In genomic region chr14:20702096-20702740, GRCm38 (mm10) we compare ENCODE assay signal across 8 mouse cellular contexts. TPM values are rescaled to one million over a fixed set of nuclear protein-coding genes. Genes with fewer than 3 reads are reported as not detected.
DNase-seq lines count a peak whose midpoint lies in the region; ATAC-seq and TF ChIP-seq lines count a peak whose summit lies in the region.

No protein-coding gene starts in this region.

- intact Hi-C loops in left cerebral cortex, postnatal 25 days (cut with DNase I) = no loop called here

- no peak for TF ChIP-seq CTCF in lung, postnatal 0 days (IDR thresholded peaks at IDR 0.05)
- TF ChIP-seq CTCF in small intestine, adult 2 months (IDR thresholded peaks at IDR 0.05; ENCODE audit: extremely low read depth, insufficient read length, insufficient replicate concordance, low read depth, low read length) = no peak

- peak; percentile 9 for ATAC-seq in lung, postnatal 0 days
- ATAC-seq in embryonic facial prominence, embryonic 14.5 days (ENCODE audit: low read depth) = peak; percentile 19
- peak; percentile 22; the same call in 1 of the 2 replicates for ATAC-seq in limb, embryonic 11.5 days (ENCODE audit: insufficient number of reproducible peaks, low FRiP score, low TSS enrichment, low read depth)

- H3K36me3 ChIP-seq in lung, postnatal 0 days (ENCODE audit: insufficient read depth, low read length) = no peaks in the 10 kb centered on the region
- H3K36me3 ChIP-seq in embryonic facial prominence, embryonic 14.5 days (ENCODE audit: control insufficient read depth, insufficient read depth, low read length) = peaks cover 31% of the 10 kb centered on the region
- peaks cover 8% of the 10 kb centered on the region; the same call in 1 of the 2 replicates for H3K36me3 ChIP-seq in limb, embryonic 11.5 days (ENCODE audit: control insufficient read depth, insufficient read depth, low read length)
- no peaks in the 10 kb centered on the region; the same call in 1 of the 2 replicates for H3K36me3 ChIP-seq in small intestine, adult 2 months (ENCODE audit: control insufficient read depth, insufficient read depth, low read length)

- H3K27ac ChIP-seq in lung, postnatal 0 days (ENCODE audit: low read length) = peak overlapping the region; percentile 68
- H3K27ac ChIP-seq in embryonic facial prominence, embryonic 14.5 days (replicated peaks; ENCODE audit: low read depth, low read length) = peak overlapping the region; percentile 89
- peak overlapping the region; percentile 87 for H3K27ac ChIP-seq in limb, embryonic 11.5 days (replicated peaks; ENCODE audit: low read depth, low read length)
- peak overlapping the region; percentile 72 for H3K27ac ChIP-seq in small intestine, adult 2 months (ENCODE audit: insufficient read depth, low read depth, low read length)

- DNase-seq in lung, postnatal 0 days (ENCODE audit: low spot score) = peak; percentile 70
- DNase-seq in lung, postnatal 10 days = no peak
- DNase-seq in embryonic facial prominence, embryonic 14.5 days (ENCODE audit: low spot score) = no peak
- DNase-seq in limb, embryonic 11.5 days (ENCODE audit: low spot score) = no peak
- no peak for DNase-seq in adrenal gland, adult 8-10 months
- no peak for DNase-seq in left cerebral cortex, postnatal 25 days (ENCODE audit: low spot score in 2 of 2)
- no peak for DNase-seq in ovary, postnatal 14 days (ENCODE audit: low spot score)

- TF ChIP-seq POLR2A in small intestine, adult 2 months (IDR thresholded peaks at IDR 0.05; ENCODE audit: low read depth, low read length) = no peak

- H3K4me2 ChIP-seq in lung, postnatal 0 days (replicated peaks; ENCODE audit: low read depth, low read length) = peak overlapping the region; percentile 57
- peak overlapping the region; percentile 75 for H3K4me2 ChIP-seq in embryonic facial prominence, embryonic 14.5 days (ENCODE audit: low read depth, low read length)
- H3K4me2 ChIP-seq in limb, embryonic 11.5 days (ENCODE audit: low read depth, severe bottlenecking) = peak overlapping the region; percentile 64

- peak; percentile 31; the same call in 1 of the 2 replicates for TF ChIP-seq EP300 in lung, postnatal 0 days (IDR thresholded peaks at IDR 0.05)

- H3K4me1 ChIP-seq in lung, postnatal 0 days (ENCODE audit: insufficient read depth, low read depth, low read length) = peaks cover 7% of the 10 kb centered on the region; the same call in 1 of the 2 replicates
- H3K4me1 ChIP-seq in embryonic facial prominence, embryonic 14.5 days (ENCODE audit: control insufficient read depth, insufficient read depth, low read length) = peaks cover 16% of the 10 kb centered on the region
- peaks cover 9% of the 10 kb centered on the region for H3K4me1 ChIP-seq in limb, embryonic 11.5 days (ENCODE audit: control insufficient read depth, insufficient read depth, low read length)
- H3K4me1 ChIP-seq in small intestine, adult 2 months (ENCODE audit: control insufficient read depth, insufficient read depth, insufficient read length, low read length) = 0 out of 2 replicates have a peak, but pooled peaks cover 2% of the 10 kb centered on the region

- no peaks in the 10 kb centered on the region for H3K9me3 ChIP-seq in lung, postnatal 0 days (ENCODE audit: low read length)
- no peaks in the 10 kb centered on the region for H3K9me3 ChIP-seq in embryonic facial prominence, embryonic 14.5 days (ENCODE audit: control insufficient read depth, low read length)
- H3K9me3 ChIP-seq in limb, embryonic 11.5 days (ENCODE audit: control insufficient read depth, low read length) = no peaks in the 10 kb centered on the region

- H3K4me3 ChIP-seq in lung, postnatal 0 days (ENCODE audit: low read depth, low read length) = peak overlapping the region; percentile 51
- H3K4me3 ChIP-seq in embryonic facial prominence, embryonic 14.5 days (ENCODE audit: low read depth, low read length) = peak overlapping the region; percentile 85
- peak overlapping the region; percentile 81 for H3K4me3 ChIP-seq in limb, embryonic 11.5 days (ENCODE audit: low read depth, low read length)
- H3K4me3 ChIP-seq in small intestine, adult 2 months (ENCODE audit: low read depth, low read length) = peak overlapping the region; percentile 96

- H3K27me3 ChIP-seq in lung, postnatal 0 days (replicated peaks; ENCODE audit: insufficient read depth, low read length) = no peaks in the 10 kb centered on the region
- no peaks in the 10 kb centered on the region for H3K27me3 ChIP-seq in embryonic facial prominence, embryonic 14.5 days (replicated peaks; ENCODE audit: control insufficient read depth, insufficient read depth, low read length)
- H3K27me3 ChIP-seq in limb, embryonic 11.5 days (ENCODE audit: control insufficient read depth, insufficient read depth, low read length) = no peaks in the 10 kb centered on the region
- no peaks in the 10 kb centered on the region for H3K27me3 ChIP-seq in small intestine, adult 2 months (ENCODE audit: control insufficient read depth, insufficient read depth, low read length)

- peak overlapping the region; percentile 76 for H3K9ac ChIP-seq in lung, postnatal 0 days (replicated peaks; ENCODE audit: low read depth)
- H3K9ac ChIP-seq in embryonic facial prominence, embryonic 14.5 days (ENCODE audit: low read depth, low read length) = peak overlapping the region; percentile 92
- H3K9ac ChIP-seq in limb, embryonic 11.5 days (ENCODE audit: low read length) = peak overlapping the region; percentile 82

- 5% methylated on average over 15 of the region's 15 CpGs for whole genome bisulfite sequencing in lung, postnatal 0 days
- 9% methylated on average over 15 of the region's 15 CpGs for WGBS in embryonic facial prominence, embryonic 14.5 days
- WGBS in limb, embryonic 11.5 days = 14% methylated on average over 15 of the region's 15 CpGs
- 4% methylated on average over 15 of the region's 15 CpGs for WGBS in small intestine, adult 2 months

RNA-seq across cellular contexts. Expression of gene Chchd1, which starts 0.6 kb away (rescaled TPM):
- 109 and 114 TPM in 2 replicates for polyA plus RNA-seq in lung, postnatal 0 days (2015; fragmentation: Nextera tagmentation; extraction: Ambion mirVana)
- 183 and 204 TPM in 2 replicates for polyA plus RNA-seq in embryonic facial prominence, embryonic 14.5 days (2014; fragmentation: Nextera tagmentation; extraction: Ambion mirVana)
- polyA plus RNA-seq in limb, embryonic 11.5 days (2014; fragmentation: Nextera tagmentation; extraction: Ambion mirVana) = 254 and 255 TPM in 2 replicates
- polyA plus RNA-seq in small intestine, adult 2 months (2012; rRNA removed) = 9.3 and 13.9 TPM in 2 replicates
- 10 to 100 TPM; 59.4 to 79.8 (median 72.9) TPM for total RNA-seq in adrenal gland, adult 8-10 months (2022)
- total RNA-seq in left cerebral cortex, postnatal 25 days (2021) = 10 to 100 TPM; 45.9 to 51.8 TPM

RNA-seq across cellular contexts. Expression of gene Zswim8, which starts 5.1 kb away (rescaled TPM):
- 21.7 and 24.1 TPM in 2 replicates for polyA plus RNA-seq in lung, postnatal 0 days (2015; fragmentation: Nextera tagmentation; extraction: Ambion mirVana)
- 31.1 and 34.1 TPM in 2 replicates for polyA plus RNA-seq in embryonic facial prominence, embryonic 14.5 days (2014; fragmentation: Nextera tagmentation; extraction: Ambion mirVana)
- 27.2 and 28.0 TPM in 2 replicates for polyA plus RNA-seq in limb, embryonic 11.5 days (2014; fragmentation: Nextera tagmentation; extraction: Ambion mirVana)
- polyA plus RNA-seq in small intestine, adult 2 months (2012; rRNA removed) = 79.0 and 182 TPM in 2 replicates
- 100 to 1,000 TPM; 111 to 197 (median 146) TPM for total RNA-seq in adrenal gland, adult 8-10 months (2022)
- total RNA-seq in left cerebral cortex, postnatal 25 days (2021) = 100 to 1,000 TPM; 152 to 155 TPM

RNA-seq across cellular contexts. Expression of gene Fut11, which starts 7.5 kb away (rescaled TPM):
- polyA plus RNA-seq in lung, postnatal 0 days (2015; fragmentation: Nextera tagmentation; extraction: Ambion mirVana) = 24.2 and 26.3 TPM in 2 replicates
- polyA plus RNA-seq in embryonic facial prominence, embryonic 14.5 days (2014; fragmentation: Nextera tagmentation; extraction: Ambion mirVana) = 30.1 and 30.6 TPM in 2 replicates
- polyA plus RNA-seq in limb, embryonic 11.5 days (2014; fragmentation: Nextera tagmentation; extraction: Ambion mirVana) = 18.3 and 18.8 TPM in 2 replicates
- polyA plus RNA-seq in small intestine, adult 2 months (2012; rRNA removed) = 6.4 and 13.7 TPM in 2 replicates
- 10 to 100 TPM; 18.7 to 22.5 (median 21.3) TPM for total RNA-seq in adrenal gland, adult 8-10 months (2022)
- 10 to 100 TPM; 18.5 to 19.7 TPM for total RNA-seq in left cerebral cortex, postnatal 25 days (2021)

RNA-seq across cellular contexts. Expression of gene Sec24c, which starts 28.1 kb away (rescaled TPM):
- 37.6 and 40.1 TPM in 2 replicates for polyA plus RNA-seq in lung, postnatal 0 days (2015; fragmentation: Nextera tagmentation; extraction: Ambion mirVana)
- 78.2 and 80.5 TPM in 2 replicates for polyA plus RNA-seq in embryonic facial prominence, embryonic 14.5 days (2014; fragmentation: Nextera tagmentation; extraction: Ambion mirVana)
- polyA plus RNA-seq in limb, embryonic 11.5 days (2014; fragmentation: Nextera tagmentation; extraction: Ambion mirVana) = 81.7 and 95.0 TPM in 2 replicates
- 161 and 233 TPM in 2 replicates for polyA plus RNA-seq in small intestine, adult 2 months (2012; rRNA removed)
- 100 to 1,000 TPM; 124 to 167 (median 150) TPM for total RNA-seq in adrenal gland, adult 8-10 months (2022)
- total RNA-seq in left cerebral cortex, postnatal 25 days (2021) = 100 to 1,000 TPM; 110 to 113 TPM

RNA-seq across cellular contexts. Expression of gene Ndst2, which starts 32.1 kb away (rescaled TPM):
- 12.9 and 15.6 TPM in 2 replicates for polyA plus RNA-seq in lung, postnatal 0 days (2015; fragmentation: Nextera tagmentation; extraction: Ambion mirVana)
- polyA plus RNA-seq in embryonic facial prominence, embryonic 14.5 days (2014; fragmentation: Nextera tagmentation; extraction: Ambion mirVana) = 32.1 and 33.7 TPM in 2 replicates
- 25.6 and 33.4 TPM in 2 replicates for polyA plus RNA-seq in limb, embryonic 11.5 days (2014; fragmentation: Nextera tagmentation; extraction: Ambion mirVana)
- polyA plus RNA-seq in small intestine, adult 2 months (2012; rRNA removed) = 11.1 and 22.1 TPM in 2 replicates
- 10 to 100 TPM; 27.7 to 51.1 (median 34.4) TPM for total RNA-seq in adrenal gland, adult 8-10 months (2022)
- total RNA-seq in left cerebral cortex, postnatal 25 days (2021) = 10 to 100 TPM; 14.9 to 17.4 TPM
